Mouse (Mus musculus) kidney, embryonic 16.5 days (tissue): ENCODE measurements around the gene Tlr9. TPM values are rescaled to one million over a fixed set of nuclear protein-coding genes. Genes with fewer than 3 reads are reported as not detected.

ENCODE experiments used
- ATAC-seq: fragments of 200-750 bp; cut with Nextera tagmentation; 2 replicates; pipeline ENCODE4 v1.8.0; 2017; ENCODE audit warnings: moderate TSS enrichment; ENCODE audit not compliant: low FRiP score, low TSS enrichment
- H3K27ac ChIP-seq: fragments of 300-500 bp; sonication (generic); 2 replicates; pipeline ENCODE4 v1.5.1; 2014; ENCODE audit warnings: low read length
- H3K27me3 ChIP-seq: fragments of 300-500 bp; sonication (generic); 2 replicates; pipeline ENCODE4 v1.6.1; 2014; ENCODE audit warnings: low read length, control low read depth, mixed read lengths; ENCODE audit not compliant: insufficient read depth
- H3K36me3 ChIP-seq: fragments of 300-500 bp; sonication (generic); 2 replicates; pipeline ENCODE4 v1.6.1; 2014; ENCODE audit warnings: low read length, control low read depth, mixed read lengths; ENCODE audit not compliant: insufficient read depth
- H3K4me1 ChIP-seq: fragments of 300-500 bp; sonication (generic); 2 replicates; pipeline ENCODE4 v1.6.1; 2014; ENCODE audit warnings: low read length, control low read depth, mixed read lengths; ENCODE audit not compliant: insufficient read depth
- H3K4me2 ChIP-seq: fragments of 300-500 bp; sonication (generic); replicated peaks from 2 replicates; pipeline ENCODE4 v1.6.1; 2014; ENCODE audit warnings: low read depth, low read length
- H3K4me3 ChIP-seq: fragments of 300-500 bp; sonication (generic); 2 replicates; pipeline ENCODE4 v1.5.1; 2014; ENCODE audit warnings: mild to moderate bottlenecking, low read length
- H3K9ac ChIP-seq: fragments of 300-500 bp; sonication (generic); replicated peaks from 2 replicates; pipeline ENCODE4 v1.6.1; 2014; ENCODE audit warnings: low read length
- H3K9me3 ChIP-seq: fragments of 300-500 bp; sonication (generic); 2 replicates; pipeline ENCODE4 v1.6.1; 2016; ENCODE audit warnings: low read length, control low read depth
- WGBS: fragments of 180-500 bp; shearing (Covaris S2); extraction: QIAGEN DNeasy Blood & Tissue Kit; methylation state at CpG from one replicate; pipeline ENCODE4 v1.1.7; 2014; 5-methylcytosine and 5-hydroxymethylcytosine counted together
- polyA plus RNA-seq: library from polyadenylated mRNA; unstranded; fragments of >200 nt; fragmentation: Nextera tagmentation; extraction: Ambion mirVana; gene quantifications from 2 replicates; pipeline ENCODE4 v1.2.1, GENCODE M21; 2015

Tlr9 gene
- polyA plus RNA-seq, 1 experiment from 2014 or later, result 0.07 TPM

DNA sequence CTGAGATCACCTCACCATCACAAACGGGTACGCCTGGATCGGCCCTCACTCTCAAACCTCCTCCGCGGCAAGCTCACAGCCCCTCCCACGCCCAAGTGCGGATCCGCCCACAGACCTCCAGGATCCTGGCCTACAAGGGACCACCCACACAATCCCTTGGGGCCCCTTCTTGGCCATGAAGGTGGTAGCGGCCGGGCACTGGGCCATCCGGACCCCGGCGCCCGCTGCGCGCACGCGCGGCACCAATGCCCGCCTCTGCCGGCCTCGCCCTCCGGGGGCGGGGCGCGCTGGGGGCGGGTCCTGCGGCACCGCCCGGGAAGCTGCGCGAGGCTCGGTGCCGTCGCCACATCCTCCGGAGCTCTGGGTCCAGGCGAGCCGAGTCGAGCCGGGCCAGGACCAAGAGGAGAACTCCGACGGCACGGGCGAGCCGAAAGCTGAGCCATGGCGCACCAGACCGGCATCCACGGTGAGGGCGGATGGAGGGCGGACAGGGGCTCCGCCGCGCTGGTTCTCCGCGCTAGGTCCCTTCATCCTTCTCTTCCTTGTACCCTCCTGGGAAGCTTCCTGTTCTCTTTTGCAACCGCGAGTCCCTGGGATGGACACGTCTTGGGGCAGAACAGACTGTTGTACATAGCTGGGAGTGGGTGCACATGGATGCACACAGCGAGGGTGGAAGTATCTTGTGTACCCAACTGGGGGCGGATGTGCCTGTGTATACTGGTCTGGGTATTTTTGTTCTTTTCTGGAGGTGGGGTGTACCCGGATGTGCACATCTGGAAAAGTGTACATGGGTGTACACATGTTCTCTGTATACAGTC lies 19.4 kb upstream of the Tlr9 start, which contains the start of gene Twf2:
Twf2 (plus strand) TSS at position 290 of the 818 bp plus-strand sequence.
- Histone ChIP-seq H3K36me3 (0 out of 2 replicates have a peak, but pooled peaks cover 4% of the 10 kb centered on the region), H3K9ac (peak within 1 kb of the TSS; percentile 78), H3K27me3 (no peaks in the 10 kb centered on the region), H3K9me3 (no peaks in the 10 kb centered on the region), H3K4me1 (peaks cover 43% of the 10 kb centered on the region), H3K27ac (peak within 1 kb of the TSS; percentile 72), H3K4me2 (peak within 1 kb of the TSS; percentile 61), H3K4me3 (peak within 1 kb of the TSS; percentile 69)
- ATAC-seq, result peak; percentile 90
- WGBS, result 1% methylated on average over 55 of the region's 61 CpGs

- Histone ChIP-seq H3K27ac (peak overlapping the region; percentile 3; the same call in 1 of the 2 replicates), H3K9me3 (no peaks in the 10 kb centered on the region), H3K27me3 (no peaks in the 10 kb centered on the region), H3K4me2 (peak overlapping the region; percentile 61), H3K4me3 (peak overlapping the region; percentile 69), H3K9ac (peak overlapping the region; percentile 78), H3K36me3 (0 out of 2 replicates have a peak, but pooled peaks cover 9% of the 10 kb centered on the region), H3K4me1 (peaks cover 37% of the 10 kb centered on the region)
- WGBS, result 57% methylated on average over 7 of the region's 7 CpGs
- no peak for ATAC-seq
Observed at GRCm38 (mm10) chr9:106203990-106204851, 18.2 kb upstream of the Tlr9 start.

GRCm38 (mm10) chr9:106205713-106206290 lies 16.6 kb upstream of the Tlr9 start:
- Histone ChIP-seq H3K36me3 (0 out of 2 replicates have a peak, but pooled peaks cover 12% of the 10 kb centered on the region), H3K4me2 (no peak overlapping the region), H3K9me3 (no peaks in the 10 kb centered on the region), H3K27ac (no peak overlapping the region), H3K4me3 (no peak overlapping the region), H3K4me1 (peaks cover 28% of the 10 kb centered on the region), H3K9ac (no peak overlapping the region), H3K27me3 (no peaks in the 10 kb centered on the region)
- no peak for ATAC-seq
- WGBS, result 77% methylated on average over 7 of the region's 7 CpGs

GRCm38 (mm10) chr9:106206515-106206914 lies 15.9 kb upstream of the Tlr9 start:
- Histone ChIP-seq H3K36me3 (0 out of 2 replicates have a peak, but pooled peaks cover 12% of the 10 kb centered on the region), H3K27me3 (no peaks in the 10 kb centered on the region), H3K4me2 (no peak overlapping the region), H3K4me3 (no peak overlapping the region), H3K27ac (no peak overlapping the region), H3K9me3 (no peaks in the 10 kb centered on the region), H3K4me1 (peaks cover 33% of the 10 kb centered on the region), H3K9ac (no peak overlapping the region)
- WGBS, result 61% methylated on average over 2 of the region's 2 CpGs
- ATAC-seq, result no peak

GRCm38 (mm10) chr9:106208181-106208580 lies 14.2 kb upstream of the Tlr9 start:
- H3K4me2 ChIP-seq, result no peak overlapping the region
- no peak for ATAC-seq

GRCm38 (mm10) chr9:106209954-106210353 lies 12.4 kb upstream of the Tlr9 start:
- H3K4me3 ChIP-seq, result no peak overlapping the region
- no peak for ATAC-seq
- H3K27ac ChIP-seq, result no peak overlapping the region
- 90% methylated on average over 4 of the region's 4 CpGs for WGBS
- H3K9ac ChIP-seq, result no peak overlapping the region
- H3K4me2 ChIP-seq, result no peak overlapping the region
- peaks cover 33% of the 10 kb centered on the region for H3K36me3 ChIP-seq
- no peaks in the 10 kb centered on the region for H3K27me3 ChIP-seq
- no peaks in the 10 kb centered on the region for H3K9me3 ChIP-seq
- H3K4me1 ChIP-seq, result peaks cover 15% of the 10 kb centered on the region

More at GRCm38 (mm10) chr9:106208181-106208580, 14.2 kb upstream of the Tlr9 start:
- WGBS, result 60% methylated on average over 5 of the region's 5 CpGs
- H3K4me1 ChIP-seq, result peaks cover 32% of the 10 kb centered on the region
- no peak overlapping the region for H3K27ac ChIP-seq
- no peaks in the 10 kb centered on the region for H3K9me3 ChIP-seq
- no peak overlapping the region for H3K9ac ChIP-seq
- H3K4me3 ChIP-seq, result no peak overlapping the region
- peaks cover 16% of the 10 kb centered on the region; the same call in 1 of the 2 replicates for H3K36me3 ChIP-seq
- H3K27me3 ChIP-seq, result no peaks in the 10 kb centered on the region

GRCm38 (mm10) chr9:106210853-106211609 lies 11.4 kb upstream of the Tlr9 start:
- Histone ChIP-seq H3K4me2 (peak overlapping the region; percentile 50; the same call in 1 of the 2 replicates), H3K36me3 (peaks cover 39% of the 10 kb centered on the region), H3K4me3 (peak overlapping the region; percentile 27; the same call in 1 of the 2 replicates), H3K9me3 (no peaks in the 10 kb centered on the region), H3K27me3 (no peaks in the 10 kb centered on the region), H3K27ac (no peak overlapping the region; the same call in 1 of the 2 replicates), H3K9ac (0 out of 2 replicates have a peak overlapping the region, but pooled peaks have one; percentile 26), H3K4me1 (peaks cover 12% of the 10 kb centered on the region)
- no peak for ATAC-seq
- 62% methylated on average over 9 of the region's 9 CpGs for WGBS

DNA sequence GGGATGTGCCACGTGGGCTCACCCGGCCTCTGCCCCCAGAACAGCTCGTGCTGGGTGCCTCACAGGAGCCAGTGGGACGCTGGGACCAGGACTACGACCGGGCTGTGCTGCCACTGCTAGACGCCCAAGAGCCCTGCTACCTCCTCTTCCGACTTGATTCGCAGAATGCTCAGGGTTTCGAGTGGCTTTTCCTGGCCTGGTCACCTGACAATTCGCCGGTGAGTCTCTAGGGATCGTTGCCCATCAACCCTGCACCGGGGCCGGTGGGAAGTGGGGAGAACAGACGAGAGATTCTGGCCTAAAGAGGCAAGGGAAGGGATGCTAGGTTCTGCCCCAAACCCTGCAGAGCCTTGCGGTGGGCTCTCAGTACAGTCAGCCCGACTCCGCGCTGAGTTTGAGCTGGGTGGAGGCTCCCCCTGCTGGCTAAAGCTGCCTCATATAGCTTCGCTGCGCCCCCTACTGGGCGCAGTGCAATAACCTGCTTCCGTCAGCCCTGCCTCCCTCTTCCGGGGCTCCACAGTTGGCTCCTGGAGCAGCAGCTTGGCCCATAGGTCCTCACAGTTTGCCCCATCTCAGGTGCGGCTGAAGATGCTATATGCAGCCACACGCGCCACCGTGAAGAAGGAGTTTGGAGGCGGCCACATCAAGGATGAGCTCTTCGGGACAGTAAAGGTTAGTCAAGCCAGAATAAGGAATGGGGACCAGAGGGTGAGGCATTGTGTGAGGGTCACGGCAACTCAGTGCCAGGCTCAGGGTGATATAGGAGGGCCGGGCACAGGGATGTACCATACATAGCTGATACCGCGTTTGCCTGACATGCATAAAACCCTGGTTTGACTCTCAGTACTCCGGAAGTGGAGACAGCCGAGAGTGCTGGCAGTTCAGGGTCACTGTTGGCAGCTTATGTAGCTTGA lies 10.5 kb upstream of the Tlr9 start:
- Histone ChIP-seq H3K27ac (peak overlapping the region; percentile 45), H3K9ac (peak overlapping the region; percentile 58)

More for the DNA sequence above, 10.5 kb upstream of the Tlr9 start:
- no peaks in the 10 kb centered on the region for H3K9me3 ChIP-seq
- 22% methylated on average over 37 of the region's 37 CpGs for WGBS
- peaks cover 39% of the 10 kb centered on the region for H3K36me3 ChIP-seq
- peak; percentile 85 for ATAC-seq
- peak overlapping the region; percentile 50 for H3K4me2 ChIP-seq
- H3K27me3 ChIP-seq, result no peaks in the 10 kb centered on the region
- peaks cover 9% of the 10 kb centered on the region for H3K4me1 ChIP-seq
- peak overlapping the region; percentile 27 for H3K4me3 ChIP-seq
